Mouse (Mus musculus): ENCODE data around the gene Ubb.

DNA sequence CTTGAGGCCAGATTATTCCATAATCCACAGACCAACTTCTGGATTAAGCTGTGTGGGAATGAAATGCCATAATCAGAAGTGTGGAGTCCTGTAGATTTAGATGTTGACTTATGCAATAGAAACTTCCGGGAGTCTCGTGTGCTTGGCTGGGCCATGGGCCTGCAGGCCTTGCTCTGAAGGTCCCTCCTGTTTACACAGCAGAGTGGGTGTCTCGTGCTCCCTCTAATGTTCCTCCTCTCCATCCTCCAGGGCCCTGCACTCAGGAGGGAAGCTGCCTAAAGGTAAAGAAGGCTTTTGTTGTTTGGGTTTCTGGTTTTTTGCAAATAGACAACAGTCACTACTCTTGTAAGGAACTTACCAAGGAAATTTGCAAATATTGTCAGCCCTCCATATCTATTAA, 41.4 kb upstream of the Ubb start:
- TF ChIP-seq POLR2A (IDR thresholded peaks at IDR 0.05; ENCODE audit: insufficient read length, low read depth) (no peak), USF1 (IDR thresholded peaks at IDR 0.05; ENCODE audit: low read depth) (no peak), MYOD1 (IDR thresholded peaks at IDR 0.05; ENCODE audit: control insufficient read depth in 1 of 3, insufficient read length in 2 of 3, low read depth in 2 of 3) (no peak), MAX (IDR thresholded peaks at IDR 0.05; ENCODE audit: low read depth) (no peak)
